Mouse (Mus musculus): Measurements from ENCODE around the gene Pex1.

GRCm38 (mm10) chr5:3645326-3645725 is 49.5 kb downstream of the Pex1 start:
- TF ChIP-seq CTCF (IDR thresholded peaks at IDR 0.05; ENCODE audit: low read depth, low read length) (no peak), GATA1 (IDR thresholded peaks at IDR 0.05; ENCODE audit: borderline replicate concordance, low read length) (no peak), POLR2AphosphoS5 (IDR thresholded peaks at IDR 0.05; ENCODE audit: insufficient replicate concordance, low read depth, low read length) (no peak), TAL1 (conservative IDR thresholded peaks at IDR 0.05; ENCODE audit: low read depth, low read length) (no peak)
